Mouse (Mus musculus) CH12.LX (cell line): ENCODE measurements around the gene Klhdc2. TPM values are rescaled to one million over a fixed set of nuclear protein-coding genes. Genes with fewer than 3 reads are reported as not detected.

ENCODE experiments used
- DNase-seq: peaks from one replicate; pipeline ENCODE4 v3.0.0-alpha.2; 2013; ENCODE audit errors: extremely low read depth
- H3K27ac ChIP-seq: 2 replicates; pipeline ENCODE4 v1.5.1; 2012; ENCODE audit warnings: low read depth, mild to moderate bottlenecking, control low read depth, moderate library complexity; ENCODE audit not compliant: insufficient read depth
- H3K27me3 ChIP-seq: replicated peaks from 2 replicates; pipeline ENCODE3; 2012; ENCODE audit warnings: inconsistent platforms
- H3K36me3 ChIP-seq, 2 experiments: replicated peaks in 1 of 2; 2 replicates each; pipeline versions ENCODE3 to v1.6.1; 2012; ENCODE audit warnings: inconsistent platforms in 1 of 2, low read length in 1 of 2, mild to moderate bottlenecking in 1 of 2, mixed read lengths in 1 of 2, moderate library complexity in 1 of 2; ENCODE audit not compliant: control insufficient read depth in 1 of 2, insufficient read depth in 1 of 2
- H3K4me1 ChIP-seq, 2 experiments: 2 replicates each; pipeline ENCODE4 v1.6.1; 2012; ENCODE audit warnings: inconsistent platforms in 1 of 2, moderate library complexity in 1 of 2; ENCODE audit not compliant: insufficient read depth in 2 of 2, control insufficient read depth in 1 of 2
- H3K4me2 ChIP-seq: 2 replicates; pipeline ENCODE4 v1.6.1; 2012; ENCODE audit warnings: low read depth, mild to moderate bottlenecking, control low read depth; ENCODE audit not compliant: poor library complexity, insufficient read depth, severe bottlenecking
- H3K4me3 ChIP-seq, 3 experiments: fragments of 150-350 bp in 1 of 3; sonication (generic) in 1 of 3; replicated peaks in 1 of 3; 2 replicates each; pipeline versions ENCODE3 to v1.5.1; 2011 to 2012; ENCODE audit warnings: low read depth in 2 of 3, low read length in 2 of 3, mild to moderate bottlenecking in 2 of 3, moderate library complexity in 2 of 3, control low read depth in 1 of 3, improper control_type of control experiment in 1 of 3, inconsistent platforms in 1 of 3, mixed read lengths in 1 of 3; ENCODE audit not compliant: poor library complexity in 1 of 3
- H3K79me2 ChIP-seq: replicated peaks from 2 replicates; pipeline ENCODE4 v1.6.1; 2012; ENCODE audit warnings: mild to moderate bottlenecking, moderate library complexity; ENCODE audit not compliant: control insufficient read depth, poor library complexity, insufficient read depth, severe bottlenecking; ENCODE audit errors: extremely low read depth
- H3K9ac ChIP-seq: 2 replicates; pipeline ENCODE4 v1.6.1; 2012; ENCODE audit warnings: low read depth, mild to moderate bottlenecking, control low read depth, moderate library complexity; ENCODE audit not compliant: insufficient read depth
- H3K9me3 ChIP-seq: replicated peaks from 2 replicates; pipeline ENCODE3; 2012; ENCODE audit warnings: low read length, inconsistent platforms, mixed read lengths
- CHD1 ChIP-seq: IDR thresholded peaks from 2 replicates; pipeline ENCODE4 v1.6.1; 2012; ENCODE audit warnings: low read depth, low read length, improper control_type of control experiment, inconsistent platforms
- ETS1 ChIP-seq: conservative IDR thresholded peaks from 2 replicates; pipeline ENCODE4 v1.6.1; 2012; ENCODE audit warnings: low read depth, mild to moderate bottlenecking, inconsistent platforms, low read length, improper control_type of control experiment, moderate library complexity
- GABPA ChIP-seq: IDR thresholded peaks from 2 replicates; pipeline ENCODE4 v1.6.1; 2012; ENCODE audit warnings: low read depth, low read length, improper control_type of control experiment, inconsistent platforms; ENCODE audit not compliant: insufficient replicate concordance
- HCFC1 ChIP-seq: IDR thresholded peaks from 2 replicates; pipeline ENCODE4 v1.6.1; 2012; ENCODE audit warnings: low read depth, mild to moderate bottlenecking, inconsistent platforms, low read length, improper control_type of control experiment
- JUND ChIP-seq: conservative IDR thresholded peaks from 2 replicates; pipeline ENCODE4 v1.6.1; 2011; ENCODE audit warnings: low read depth, low read length, improper control_type of control experiment
- MAZ ChIP-seq: IDR thresholded peaks from 2 replicates; pipeline ENCODE4 v1.6.1; 2012; ENCODE audit warnings: low read depth, mild to moderate bottlenecking, inconsistent platforms, low read length, improper control_type of control experiment, moderate library complexity
- MYC ChIP-seq: IDR thresholded peaks from 2 replicates; pipeline ENCODE4 v1.6.1; 2011; ENCODE audit warnings: low read depth, mild to moderate bottlenecking, improper control_type of control experiment, low read length
- NELFE ChIP-seq: IDR thresholded peaks from 2 replicates; pipeline ENCODE4 v1.6.1; 2011; ENCODE audit warnings: low read depth, low read length, improper control_type of control experiment
- TBP ChIP-seq: conservative IDR thresholded peaks from 2 replicates; pipeline ENCODE4 v1.6.1; 2011; ENCODE audit warnings: low read depth, low read length, improper control_type of control experiment
- ZKSCAN1 ChIP-seq: IDR thresholded peaks from 2 replicates; pipeline ENCODE4 v1.6.1; 2012; ENCODE audit warnings: low read depth, inconsistent platforms, low read length, improper control_type of control experiment, borderline replicate concordance
- dilution Hi-C: fragments of 300-500 bp; cut with MboI; formaldehyde crosslinking; loops from 2 replicates; pipeline ENCODE4 v1.14.3; 2020; ENCODE audit warnings: low sequenced_read_pairs; ENCODE audit not compliant: extremely low pct_unique_long_range_greater_than_20kb, extremely low pct_ligation_motif_present
- in situ Hi-C: fragments of 300-500 bp; cut with MboI; formaldehyde crosslinking; loops from 3 replicates; pipeline ENCODE4 v1.14.3; 2019; ENCODE audit warnings: low sequenced_read_pairs, low pct_ligation_motif_present, low pct_unique_long_range_greater_than_20kb, mixed read lengths
- polyA plus RNA-seq: library from polyadenylated mRNA; unstranded; fragments of >175 nt; gene quantifications from 2 replicates; pipeline ENCODE4 v1.2.1, GENCODE M21; 2012; ENCODE audit warnings: low read depth; ENCODE audit not compliant: insufficient read length
- total RNA-seq, 2 experiments: library from RNA; depleted of rRNA; stranded (reverse); fragments of 300-350 nt in 1 of 2; fragments of >200 nt in 1 of 2; gene quantifications; 2 replicates each; pipeline ENCODE4 v1.2.3; 2012 to 2014

Klhdc2 gene
- total and polyA plus RNA-seq, 3 experiments: 81.8 to 280 (median 103) TPM

DNA sequence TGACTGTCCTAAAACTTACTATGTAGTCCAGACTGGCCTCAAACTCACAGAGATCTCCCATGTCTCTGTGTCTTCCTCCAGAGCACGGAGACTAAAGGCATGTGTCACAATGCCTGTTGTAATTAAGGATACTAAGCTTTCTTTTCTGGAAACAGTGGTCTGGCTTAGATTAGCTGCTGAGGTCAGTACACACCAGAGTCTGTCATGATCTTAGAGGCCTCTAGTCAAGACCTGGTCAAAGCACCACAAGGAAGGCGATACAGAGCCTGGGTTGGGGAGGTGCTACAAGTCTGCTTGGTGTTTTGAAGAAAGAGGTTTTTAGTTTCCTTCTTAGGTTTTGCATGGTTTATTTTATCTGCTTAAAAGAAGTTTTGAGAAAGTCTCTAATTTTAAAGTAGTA, 3.9 kb downstream of the Klhdc2 start:
- dilution Hi-C loops: no loop called here
- in situ Hi-C loops: no loop called here
- Histone ChIP-seq H3K36me3 (peaks cover 33 to 63% of the 10 kb centered on the region in 2 experiments), H3K4me2 (no peak overlapping the region), H3K4me1 (peaks cover 5 to 26% of the 10 kb centered on the region in 2 experiments), H3K4me3 (no peak overlapping the region)
- no peak for TF ChIP-seq GABPA
- TF ChIP-seq TBP: no peak
- TF ChIP-seq, all 38 proteins: peak for 0
- Histone ChIP-seq H3K79me2 (peaks cover 23% of the 10 kb centered on the region), H3K9ac (no peak overlapping the region), H3K9me3 (no peaks in the 10 kb centered on the region), H3K27me3 (no peaks in the 10 kb centered on the region), H3K27ac (no peak overlapping the region)
- DNase-seq: no peak

GRCm38 (mm10) chr12:69302171-69302570, 5.7 kb downstream of the Klhdc2 start:
- H3K36me3 ChIP-seq: peaks cover 48 to 81% of the 10 kb centered on the region in 2 experiments

GRCm38 (mm10) chr12:69304051-69304450, 7.6 kb downstream of the Klhdc2 start:
- H3K4me2 ChIP-seq: no peak overlapping the region
- no peaks in the 10 kb centered on the region for H3K9me3 ChIP-seq
- in situ Hi-C loops: no loop called here
- H3K4me1 ChIP-seq: peaks cover 0 to 7% of the 10 kb centered on the region in 2 experiments; a peak in 2 of 4 replicates
- no peak overlapping the region for H3K4me3 ChIP-seq
- H3K27me3 ChIP-seq: no peaks in the 10 kb centered on the region
- dilution Hi-C loops: no loop called here
- no peak for DNase-seq
- H3K9ac ChIP-seq: no peak overlapping the region
- TF ChIP-seq MYC (no peak), MAZ (no peak)
- H3K36me3 ChIP-seq: peaks cover 63 to 89% of the 10 kb centered on the region in 2 experiments
- H3K27ac ChIP-seq: no peak overlapping the region
- peaks cover 3% of the 10 kb centered on the region for H3K79me2 ChIP-seq

More at GRCm38 (mm10) chr12:69302171-69302570, 5.7 kb downstream of the Klhdc2 start:
- DNase-seq: no peak
- no peak overlapping the region for H3K4me2 ChIP-seq
- in situ Hi-C loops: no loop called here
- H3K79me2 ChIP-seq: peaks cover 20% of the 10 kb centered on the region
- no peaks in the 10 kb centered on the region for H3K27me3 ChIP-seq
- H3K4me3 ChIP-seq: no peak overlapping the region
- H3K9me3 ChIP-seq: no peaks in the 10 kb centered on the region
- dilution Hi-C loops: no loop called here
- H3K9ac ChIP-seq: no peak overlapping the region
- TF ChIP-seq HCFC1: no peak
- TF ChIP-seq ETS1: no peak
- no peak for TF ChIP-seq JUND
- TF ChIP-seq CHD1: no peak
- TF ChIP-seq ZKSCAN1: no peak
- TF ChIP-seq NELFE: no peak
- no peak for TF ChIP-seq MYC
- H3K27ac ChIP-seq: no peak overlapping the region
- H3K4me1 ChIP-seq: peaks cover 0 to 20% of the 10 kb centered on the region in 2 experiments; a peak in 2 of 4 replicates
